Mouse (Mus musculus): ENCODE results near the gene Krt6a.

- no peak for TF ChIP-seq CTCF (IDR thresholded peaks at IDR 0.05; ENCODE audit: low read depth)
- no peak for TF ChIP-seq EP300 (optimal IDR thresholded peaks at IDR 0.05)
Observed at GRCm38 (mm10) chr15:101699192-101699591, 5.1 kb upstream of the Krt6a start.
